Mouse (Mus musculus): ENCODE results near the gene Crybb2. TPM values are rescaled to one million over a fixed set of nuclear protein-coding genes. Genes with fewer than 3 reads are reported as not detected.

The Crybb2 gene
- polyA plus RNA-seq, 1 experiment from 2014 or later: not detected

GRCm38 (mm10) chr5:113054308-113054707 lies 15.6 kb downstream of the Crybb2 start:
- peak; percentile 91 for DNase-seq (ENCODE audit: low spot score)
- 6% methylated on average over 16 of the region's 16 CpGs for WGBS
- ATAC-seq (ENCODE audit: low FRiP score): peak; percentile 33; the same call in 1 of the 2 replicates

GRCm38 (mm10) chr5:113050581-113051185 lies 19.2 kb downstream of the Crybb2 start:
- 77% methylated on average over 7 of the region's 7 CpGs for WGBS
- Histone ChIP-seq H3K4me2 (replicated peaks; ENCODE audit: low read depth, low read length) (no peak overlapping the region), H3K9ac (ENCODE audit: low read depth, low read length) (no peak overlapping the region), H3K4me1 (replicated peaks; ENCODE audit: control insufficient read depth, insufficient read depth, low read length) (no peaks in the 10 kb centered on the region), H3K4me3 (ENCODE audit: low read depth, low read length) (no peak overlapping the region), H3K27me3 (ENCODE audit: control insufficient read depth, insufficient read depth, low read length) (no peaks in the 10 kb centered on the region), H3K36me3 (ENCODE audit: control insufficient read depth, insufficient read depth, low read length) (no peaks in the 10 kb centered on the region), H3K27ac (ENCODE audit: low read depth, low read length) (no peak overlapping the region), H3K9me3 (ENCODE audit: control insufficient read depth, low read length) (no peaks in the 10 kb centered on the region)
- no peak for DNase-seq (ENCODE audit: low spot score)
- no peak for ATAC-seq (ENCODE audit: low FRiP score)

More at GRCm38 (mm10) chr5:113054308-113054707, 15.6 kb downstream of the Crybb2 start:
- no peak overlapping the region for H3K4me2 ChIP-seq (replicated peaks; ENCODE audit: low read depth, low read length)
- H3K27me3 ChIP-seq (ENCODE audit: control insufficient read depth, insufficient read depth, low read length): no peaks in the 10 kb centered on the region
- no peaks in the 10 kb centered on the region for H3K4me1 ChIP-seq (replicated peaks; ENCODE audit: control insufficient read depth, insufficient read depth, low read length)
- H3K9me3 ChIP-seq (ENCODE audit: control insufficient read depth, low read length): no peaks in the 10 kb centered on the region
- H3K4me3 ChIP-seq (ENCODE audit: low read depth, low read length): no peak overlapping the region
- H3K27ac ChIP-seq (ENCODE audit: low read depth, low read length): no peak overlapping the region
- no peak overlapping the region for H3K9ac ChIP-seq (ENCODE audit: low read depth, low read length)
- H3K36me3 ChIP-seq (ENCODE audit: control insufficient read depth, insufficient read depth, low read length): no peaks in the 10 kb centered on the region

GRCm38 (mm10) chr5:113049876-113050275 lies 20.0 kb downstream of the Crybb2 start:
- DNase-seq (ENCODE audit: low spot score) (no peak), ATAC-seq (ENCODE audit: low FRiP score) (no peak)
- Histone ChIP-seq H3K9ac (ENCODE audit: low read depth, low read length) (no peak overlapping the region), H3K9me3 (ENCODE audit: control insufficient read depth, low read length) (no peaks in the 10 kb centered on the region), H3K4me1 (replicated peaks; ENCODE audit: control insufficient read depth, insufficient read depth, low read length) (no peaks in the 10 kb centered on the region), H3K27ac (ENCODE audit: low read depth, low read length) (no peak overlapping the region), H3K4me3 (ENCODE audit: low read depth, low read length) (no peak overlapping the region), H3K27me3 (ENCODE audit: control insufficient read depth, insufficient read depth, low read length) (no peaks in the 10 kb centered on the region), H3K4me2 (replicated peaks; ENCODE audit: low read depth, low read length) (no peak overlapping the region), H3K36me3 (ENCODE audit: control insufficient read depth, insufficient read depth, low read length) (no peaks in the 10 kb centered on the region)

GRCm38 (mm10) chr5:113045511-113046273 lies 24.2 kb downstream of the Crybb2 start:
- 93% methylated on average over 10 of the region's 10 CpGs for WGBS
- Histone ChIP-seq H3K36me3 (ENCODE audit: control insufficient read depth, insufficient read depth, low read length) (no peaks in the 10 kb centered on the region), H3K27ac (ENCODE audit: low read depth, low read length) (no peak overlapping the region), H3K9me3 (ENCODE audit: control insufficient read depth, low read length) (no peaks in the 10 kb centered on the region), H3K4me3 (ENCODE audit: low read depth, low read length) (no peak overlapping the region), H3K4me2 (replicated peaks; ENCODE audit: low read depth, low read length) (no peak overlapping the region), H3K27me3 (ENCODE audit: control insufficient read depth, insufficient read depth, low read length) (no peaks in the 10 kb centered on the region), H3K9ac (ENCODE audit: low read depth, low read length) (no peak overlapping the region), H3K4me1 (replicated peaks; ENCODE audit: control insufficient read depth, insufficient read depth, low read length) (0 out of 2 replicates have a peak, but pooled peaks cover 2% of the 10 kb centered on the region)
- ATAC-seq (ENCODE audit: low FRiP score) (no peak), DNase-seq (ENCODE audit: low spot score) (no peak)

- H3K4me2 ChIP-seq (replicated peaks; ENCODE audit: low read depth, low read length): no peak overlapping the region
- DNase-seq (ENCODE audit: low spot score): no peak
- 88% methylated on average over 8 of the region's 8 CpGs for WGBS
- peaks cover 2% of the 10 kb centered on the region; the same call in 1 of the 2 replicates for H3K4me1 ChIP-seq (replicated peaks; ENCODE audit: control insufficient read depth, insufficient read depth, low read length)
- H3K27ac ChIP-seq (ENCODE audit: low read depth, low read length): no peak overlapping the region
- H3K27me3 ChIP-seq (ENCODE audit: control insufficient read depth, insufficient read depth, low read length): no peaks in the 10 kb centered on the region
- H3K9ac ChIP-seq (ENCODE audit: low read depth, low read length): no peak overlapping the region
- no peak for ATAC-seq (ENCODE audit: low FRiP score)
- H3K4me3 ChIP-seq (ENCODE audit: low read depth, low read length): no peak overlapping the region
- H3K36me3 ChIP-seq (ENCODE audit: control insufficient read depth, insufficient read depth, low read length): no peaks in the 10 kb centered on the region
- no peaks in the 10 kb centered on the region for H3K9me3 ChIP-seq (ENCODE audit: control insufficient read depth, low read length)
Observed at GRCm38 (mm10) chr5:113043531-113043930, 26.4 kb downstream of the Crybb2 start.

- Histone ChIP-seq H3K9ac (ENCODE audit: low read depth, low read length) (no peak overlapping the region), H3K4me2 (replicated peaks; ENCODE audit: low read depth, low read length) (no peak overlapping the region), H3K27ac (ENCODE audit: low read depth, low read length) (peak overlapping the region; percentile 77), H3K4me3 (ENCODE audit: low read depth, low read length) (no peak overlapping the region), H3K36me3 (ENCODE audit: control insufficient read depth, insufficient read depth, low read length) (no peaks in the 10 kb centered on the region), H3K27me3 (ENCODE audit: control insufficient read depth, insufficient read depth, low read length) (no peaks in the 10 kb centered on the region), H3K9me3 (ENCODE audit: control insufficient read depth, low read length) (no peaks in the 10 kb centered on the region), H3K4me1 (replicated peaks; ENCODE audit: control insufficient read depth, insufficient read depth, low read length) (peaks cover 2% of the 10 kb centered on the region; the same call in 1 of the 2 replicates)
- WGBS: 10% methylated on average over 5 of the region's 5 CpGs
- peak; percentile 94 for ATAC-seq (ENCODE audit: low FRiP score)
- peak; percentile 67 for DNase-seq (ENCODE audit: low spot score)
Observed at GRCm38 (mm10) chr5:113041567-113042071, 28.3 kb downstream of the Crybb2 start.

GRCm38 (mm10) chr5:113040776-113041175 lies 29.1 kb downstream of the Crybb2 start:
- ATAC-seq (ENCODE audit: low FRiP score): no peak
- no peak overlapping the region for H3K4me2 ChIP-seq (replicated peaks; ENCODE audit: low read depth, low read length)
- H3K4me1 ChIP-seq (replicated peaks; ENCODE audit: control insufficient read depth, insufficient read depth, low read length): peaks cover 2% of the 10 kb centered on the region; the same call in 1 of the 2 replicates
- no peak overlapping the region for H3K9ac ChIP-seq (ENCODE audit: low read depth, low read length)
- no peak overlapping the region for H3K4me3 ChIP-seq (ENCODE audit: low read depth, low read length)
- no peaks in the 10 kb centered on the region for H3K27me3 ChIP-seq (ENCODE audit: control insufficient read depth, insufficient read depth, low read length)
- 89% methylated on average over 6 of the region's 6 CpGs for WGBS
- no peaks in the 10 kb centered on the region for H3K36me3 ChIP-seq (ENCODE audit: control insufficient read depth, insufficient read depth, low read length)
- peak overlapping the region; percentile 77 for H3K27ac ChIP-seq (ENCODE audit: low read depth, low read length)
- DNase-seq (ENCODE audit: low spot score): no peak
- no peaks in the 10 kb centered on the region for H3K9me3 ChIP-seq (ENCODE audit: control insufficient read depth, low read length)

GRCm38 (mm10) chr5:113038601-113039000 lies 31.3 kb downstream of the Crybb2 start:
- H3K9me3 ChIP-seq (ENCODE audit: control insufficient read depth, low read length): no peaks in the 10 kb centered on the region
- H3K4me3 ChIP-seq (ENCODE audit: low read depth, low read length): no peak overlapping the region
- no peak overlapping the region for H3K9ac ChIP-seq (ENCODE audit: low read depth, low read length)
- ATAC-seq (ENCODE audit: low FRiP score) (no peak), DNase-seq (ENCODE audit: low spot score) (no peak)
- H3K27me3 ChIP-seq (ENCODE audit: control insufficient read depth, insufficient read depth, low read length): no peaks in the 10 kb centered on the region
- no peaks in the 10 kb centered on the region for H3K36me3 ChIP-seq (ENCODE audit: control insufficient read depth, insufficient read depth, low read length)
- no peak overlapping the region for H3K27ac ChIP-seq (ENCODE audit: low read depth, low read length)
- no peak overlapping the region for H3K4me2 ChIP-seq (replicated peaks; ENCODE audit: low read depth, low read length)
- WGBS: 72% methylated on average over 6 of the region's 6 CpGs
- H3K4me1 ChIP-seq (replicated peaks; ENCODE audit: control insufficient read depth, insufficient read depth, low read length): peaks cover 2% of the 10 kb centered on the region; the same call in 1 of the 2 replicates
